Comparison of ENCODE assay signal across 8 mouse cellular contexts in genomic region chr16:91861784-91862371, GRCm38 (mm10).
A peak's percentile ranks its signal among the peaks of the same experiment; 100 is the strongest.
DNase-seq lines count a peak whose midpoint lies in the region; ATAC-seq lines count a peak whose summit lies in the region.

No protein-coding gene starts in this region.

- peak; percentile 22 for DNase-seq in adrenal gland, adult 8-10 months
- DNase-seq in adrenal gland, postnatal 25 days, result no peak
- peak; percentile 59 for DNase-seq in ovary, postnatal 36 days (ENCODE audit: low spot score)
- no peak for DNase-seq in ovary, postnatal 10 days (ENCODE audit: low spot score)
- peak; percentile 63 to 66 for DNase-seq in heart, postnatal 14 days
- DNase-seq in spleen, postnatal 10 days (ENCODE audit: low spot score in 2 of 2), result no peak
- DNase-seq in c-Kit-positive CD71-positive TER-119-positive erythroid progenitor cells, embryonic 14.5 days (ENCODE audit: low spot score), result no peak

- H3K9ac ChIP-seq in liver, embryonic 15.5 days, result no peak overlapping the region

- no peak for ATAC-seq in liver, embryonic 15.5 days (ENCODE audit: insufficient read depth)

- WGBS in liver, embryonic 15.5 days (ENCODE audit: insufficient replicate concordance), result 72% methylated on average over 6 of the region's 6 CpGs

- H3K9me3 ChIP-seq in liver, embryonic 15.5 days (replicated peaks), result no peaks in the 10 kb centered on the region

- H3K27me3 ChIP-seq in liver, embryonic 15.5 days, result 0 out of 2 replicates have a peak, but pooled peaks cover 2% of the 10 kb centered on the region

- H3K4me2 ChIP-seq in liver, embryonic 15.5 days, result no peak overlapping the region

- H3K36me3 ChIP-seq in liver, embryonic 15.5 days (replicated peaks), result peaks cover 85% of the 10 kb centered on the region

- H3K4me3 ChIP-seq in liver, embryonic 15.5 days (replicated peaks), result no peak overlapping the region

- H3K27ac ChIP-seq in liver, embryonic 15.5 days (replicated peaks), result peak overlapping the region; percentile 39; the same call in 1 of the 2 replicates

- H3K4me1 ChIP-seq in liver, embryonic 15.5 days (replicated peaks), result peaks cover 59% of the 10 kb centered on the region

- intact Hi-C loops in heart, postnatal 14 days (cut with DNase I), result no loop called here

Comparison
In these comparisons a context has a peak if more than half of its experiments do, and no peak if none do; other contexts are left out.
1. DNase-seq: peak in adrenal gland, adult 8-10 months (single experiment), ovary, postnatal 36 days (single experiment) and heart, postnatal 14 days (2 of 2); none in adrenal gland, postnatal 25 days (single experiment), ovary, postnatal 10 days (single experiment), spleen, postnatal 10 days (0 of 2) and c-Kit-positive CD71-positive TER-119-positive erythroid progenitor cells, embryonic 14.5 days (single experiment).